Mouse (Mus musculus) stomach, embryonic 15.5 days (tissue): Measurements from ENCODE around the gene Zfp607b. TPM values are rescaled to one million over a fixed set of nuclear protein-coding genes. Genes with fewer than 3 reads are reported as not detected.

Source experiments
- ATAC-seq: fragments of 200-750 bp; cut with Nextera tagmentation; 2 replicates; pipeline ENCODE4 v1.8.0; 2017; ENCODE audit warnings: low read depth, moderate number of reproducible peaks, moderate TSS enrichment; ENCODE audit not compliant: insufficient read depth, low FRiP score
- H3K27ac ChIP-seq: fragments of 300-500 bp; sonication (generic); 2 replicates; pipeline ENCODE4 v1.5.1; 2015; ENCODE audit warnings: mild to moderate bottlenecking, inconsistent platforms
- H3K27me3 ChIP-seq: fragments of 300-500 bp; sonication (generic); replicated peaks from 2 replicates; pipeline ENCODE4 v1.6.1; 2015; ENCODE audit warnings: inconsistent platforms
- H3K36me3 ChIP-seq: fragments of 300-500 bp; sonication (generic); 2 replicates; pipeline ENCODE4 v1.6.1; 2015; ENCODE audit warnings: inconsistent platforms
- H3K4me1 ChIP-seq: fragments of 300-500 bp; sonication (generic); 2 replicates; pipeline ENCODE4 v1.6.1; 2015; ENCODE audit warnings: inconsistent platforms
- H3K4me2 ChIP-seq: fragments of 300-500 bp; sonication (generic); 2 replicates; pipeline ENCODE4 v1.6.1; 2015; ENCODE audit warnings: mild to moderate bottlenecking, inconsistent platforms
- H3K4me3 ChIP-seq: fragments of 300-500 bp; sonication (generic); replicated peaks from 2 replicates; pipeline ENCODE4 v1.5.1; 2015; ENCODE audit warnings: inconsistent platforms
- H3K9ac ChIP-seq: fragments of 300-500 bp; sonication (generic); 2 replicates; pipeline ENCODE4 v1.6.1; 2015; ENCODE audit warnings: inconsistent platforms
- H3K9me3 ChIP-seq: fragments of 300-500 bp; sonication (generic); 2 replicates; pipeline ENCODE4 v1.6.1; 2016; ENCODE audit warnings: inconsistent platforms
- WGBS: fragments of 180-500 bp; shearing (Covaris S2); methylation state at CpG from one replicate; pipeline ENCODE4 v1.1.7; 2015; 5-methylcytosine and 5-hydroxymethylcytosine counted together
- polyA plus RNA-seq: library from polyadenylated mRNA; unstranded; fragments of >200 nt; fragmentation: Nextera tagmentation; extraction: Ambion mirVana; gene quantifications from 2 replicates; pipeline ENCODE4 v1.2.1, GENCODE M21; 2015

The Zfp607b gene
- polyA plus RNA-seq, 1 experiment from 2014 or later, result 4.2 TPM

DNA sequence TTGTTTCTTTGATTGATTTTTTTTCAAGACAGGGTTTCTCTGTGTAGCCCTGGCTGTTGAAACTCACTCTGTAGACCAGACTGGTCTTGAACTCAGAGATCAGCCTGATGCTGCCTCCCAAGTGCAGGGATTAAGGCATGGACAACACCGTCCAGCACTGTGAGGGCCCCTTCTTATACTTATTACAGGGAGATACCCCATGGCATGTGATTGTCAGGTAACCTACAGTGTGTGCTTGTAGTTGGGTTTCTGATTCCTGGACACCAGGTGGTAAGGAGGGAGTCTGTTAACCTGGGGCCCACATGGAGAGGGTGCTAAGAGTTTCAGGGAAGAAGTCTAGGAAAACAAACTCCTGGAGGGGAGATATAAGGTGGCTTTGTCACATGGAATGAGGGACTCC, 2.1 kb upstream of the Zfp607b start:
- WGBS, result 83% methylated on average over 1 of the region's 1 CpGs
- Histone ChIP-seq H3K36me3 (no peaks in the 10 kb centered on the region), H3K4me3 (no peak overlapping the region), H3K4me2 (no peak overlapping the region), H3K9ac (no peak overlapping the region), H3K4me1 (peaks cover 4% of the 10 kb centered on the region; the same call in 1 of the 2 replicates), H3K27ac (no peak overlapping the region), H3K9me3 (no peaks in the 10 kb centered on the region), H3K27me3 (no peaks in the 10 kb centered on the region)
- ATAC-seq, result no peak

DNA sequence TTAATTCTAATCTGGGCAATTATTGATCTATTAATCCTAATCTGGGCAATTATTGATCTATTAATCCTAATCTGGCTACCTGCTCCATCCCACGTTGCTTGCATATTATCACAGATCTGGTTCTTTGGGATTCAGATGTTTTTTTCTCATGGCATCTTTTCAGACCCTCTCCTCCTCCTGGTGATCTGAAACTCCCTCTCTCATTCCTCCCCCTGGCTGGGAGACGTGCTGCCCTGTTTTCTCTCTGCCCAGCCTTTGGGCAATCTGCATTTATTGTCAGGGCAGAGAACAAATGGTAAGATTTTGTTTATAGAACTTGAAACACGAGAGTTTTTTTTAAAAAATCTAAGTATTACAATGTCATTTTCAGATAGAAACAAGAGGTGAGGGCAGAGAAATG, 1.3 kb upstream of the Zfp607b start:
- Histone ChIP-seq H3K36me3 (no peaks in the 10 kb centered on the region), H3K4me1 (peaks cover 4% of the 10 kb centered on the region; the same call in 1 of the 2 replicates), H3K27me3 (no peaks in the 10 kb centered on the region), H3K27ac (no peak overlapping the region), H3K4me2 (peak overlapping the region; percentile 75), H3K4me3 (no peak overlapping the region), H3K9ac (no peak overlapping the region), H3K9me3 (no peaks in the 10 kb centered on the region)
- ATAC-seq, result no peak
- 60% methylated on average over 3 of the region's 3 CpGs for WGBS

DNA sequence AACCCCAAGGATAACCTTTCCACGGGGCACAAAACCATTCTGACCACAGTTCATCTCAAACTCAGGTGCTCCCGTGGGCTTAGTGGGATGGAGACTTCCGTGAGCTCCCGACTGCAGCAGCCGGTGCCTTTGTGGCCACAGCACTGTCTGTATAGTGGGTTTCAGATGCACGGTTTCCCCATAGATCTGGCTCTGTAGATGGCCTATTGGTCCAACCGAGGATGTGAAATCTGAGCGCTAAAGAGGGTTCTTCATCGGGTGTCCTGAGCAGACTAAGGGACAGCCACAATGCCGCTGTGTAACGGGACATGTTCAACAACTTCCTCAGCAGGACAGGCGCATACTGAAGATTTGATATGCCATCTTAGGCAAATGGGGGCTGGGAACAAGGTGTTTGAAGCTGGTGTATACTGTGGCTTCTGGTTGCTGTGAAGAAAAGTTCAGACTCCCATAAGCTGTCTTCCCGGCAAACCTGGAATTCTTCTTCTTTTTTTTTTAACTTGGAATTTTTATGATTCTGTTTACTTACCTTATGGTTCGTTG, 823 bp upstream of the Zfp607b start:
- H3K27ac ChIP-seq, result peak overlapping the region; percentile 81
- no peak for ATAC-seq
- 39% methylated on average over 14 of the region's 14 CpGs for WGBS
- peak overlapping the region; percentile 75 for H3K4me2 ChIP-seq
- peak overlapping the region; percentile 50 for H3K4me3 ChIP-seq
- no peaks in the 10 kb centered on the region for H3K36me3 ChIP-seq
- H3K9ac ChIP-seq, result peak overlapping the region; percentile 48; the same call in 1 of the 2 replicates
- H3K4me1 ChIP-seq, result peaks cover 4% of the 10 kb centered on the region; the same call in 1 of the 2 replicates
- H3K9me3 ChIP-seq, result no peaks in the 10 kb centered on the region
- H3K27me3 ChIP-seq, result no peaks in the 10 kb centered on the region

DNA sequence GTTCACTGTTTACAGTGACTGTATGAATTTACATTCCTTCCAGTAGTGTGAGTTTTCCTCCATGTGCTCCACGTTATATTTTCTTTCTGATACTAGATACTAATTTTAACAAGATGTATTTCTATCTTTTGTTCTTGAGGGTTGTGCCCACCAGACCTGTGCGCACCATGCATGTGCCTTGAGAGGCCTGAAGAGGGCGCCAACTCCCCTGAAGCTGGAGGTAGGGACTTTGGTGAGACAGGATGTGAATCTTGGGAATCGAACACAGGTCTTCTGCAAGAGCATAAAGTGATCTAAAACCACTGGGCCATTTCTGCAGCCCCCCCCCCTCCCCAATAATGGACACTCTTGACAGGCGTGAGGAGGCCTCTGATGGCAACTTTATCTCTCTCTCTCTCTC, 1.9 kb downstream of the Zfp607b start:
- Histone ChIP-seq H3K9ac (no peak overlapping the region), H3K4me1 (peaks cover 4% of the 10 kb centered on the region; the same call in 1 of the 2 replicates), H3K27me3 (no peaks in the 10 kb centered on the region), H3K27ac (no peak overlapping the region), H3K36me3 (no peaks in the 10 kb centered on the region), H3K9me3 (no peaks in the 10 kb centered on the region), H3K4me3 (no peak overlapping the region), H3K4me2 (no peak overlapping the region)
- WGBS, result 47% methylated on average over 5 of the region's 5 CpGs
- ATAC-seq, result no peak

DNA sequence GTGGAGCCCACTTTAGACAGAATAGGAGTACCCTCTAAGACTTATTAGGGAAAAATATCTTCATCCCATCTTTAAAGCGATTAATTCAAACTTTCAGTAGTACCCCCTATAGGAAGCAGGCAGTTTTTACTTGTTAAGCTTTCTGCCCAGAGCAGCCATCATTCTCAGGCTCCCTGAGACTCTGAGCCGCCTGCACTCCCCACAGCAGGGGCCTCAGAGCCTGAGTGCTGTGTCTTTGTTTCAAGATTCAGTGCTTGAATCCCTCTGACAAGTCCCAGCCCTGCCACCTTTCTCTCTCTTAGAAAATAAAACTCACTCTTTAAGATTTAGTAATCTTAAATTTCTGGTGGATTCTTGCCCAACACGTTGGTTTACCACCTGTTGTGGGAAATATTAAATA, 7.6 kb downstream of the Zfp607b start:
- Histone ChIP-seq H3K27me3 (no peaks in the 10 kb centered on the region), H3K9me3 (no peaks in the 10 kb centered on the region), H3K9ac (no peak overlapping the region), H3K4me1 (no peaks in the 10 kb centered on the region), H3K36me3 (no peaks in the 10 kb centered on the region), H3K4me3 (no peak overlapping the region), H3K27ac (no peak overlapping the region), H3K4me2 (no peak overlapping the region)
- no peak for ATAC-seq
- 57% methylated on average over 3 of the region's 3 CpGs for WGBS

DNA sequence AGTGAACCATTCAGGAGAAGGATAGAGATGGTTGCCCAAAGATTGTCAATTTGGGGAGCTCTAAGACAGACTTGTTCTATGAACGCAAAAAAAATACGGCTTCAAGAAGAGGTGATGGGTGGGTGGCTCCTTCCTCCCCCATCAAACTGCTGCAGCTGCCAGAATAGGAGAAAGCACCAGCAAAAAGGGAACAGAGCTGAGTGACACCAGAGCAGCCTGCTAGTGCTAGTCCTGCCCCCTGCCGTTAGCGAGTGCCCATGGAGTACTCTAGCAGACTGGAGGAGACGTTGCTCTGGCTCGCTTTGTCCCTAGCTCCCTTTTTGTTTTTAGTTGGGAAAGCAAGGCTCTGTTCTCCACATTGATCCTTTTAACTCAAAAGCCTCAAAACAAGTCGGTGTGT, 21.3 kb downstream of the Zfp607b start:
- H3K9ac ChIP-seq, result no peak overlapping the region
- no peak overlapping the region for H3K4me3 ChIP-seq
- no peaks in the 10 kb centered on the region; the same call in 1 of the 2 replicates for H3K9me3 ChIP-seq
- no peaks in the 10 kb centered on the region for H3K27me3 ChIP-seq
- WGBS, result 84% methylated on average over 7 of the region's 7 CpGs
- H3K27ac ChIP-seq, result no peak overlapping the region
- H3K4me2 ChIP-seq, result no peak overlapping the region
- no peaks in the 10 kb centered on the region for H3K36me3 ChIP-seq
- ATAC-seq, result no peak
- no peaks in the 10 kb centered on the region for H3K4me1 ChIP-seq

DNA sequence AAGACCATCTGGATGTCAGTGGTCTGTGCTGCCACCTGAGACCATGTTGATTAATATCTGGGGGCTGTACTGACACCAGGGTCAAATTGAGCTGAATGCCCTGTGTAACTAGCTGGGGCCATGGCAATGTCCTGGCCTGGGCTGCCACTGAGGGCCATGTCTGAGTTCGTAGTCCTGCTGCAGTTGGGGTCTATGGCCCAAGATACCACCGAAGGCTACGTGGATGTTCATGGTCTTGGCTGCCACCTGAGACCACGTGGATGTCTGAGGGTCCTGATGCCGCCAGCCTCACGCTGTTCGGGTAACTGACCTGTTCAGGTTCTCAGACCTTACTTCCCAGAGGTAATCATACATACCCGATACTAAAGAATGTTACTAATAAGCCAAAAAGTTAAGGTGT, 32.8 kb downstream of the Zfp607b start:
- Histone ChIP-seq H3K9ac (no peak overlapping the region), H3K9me3 (no peaks in the 10 kb centered on the region), H3K4me3 (no peak overlapping the region), H3K27ac (no peak overlapping the region), H3K27me3 (no peaks in the 10 kb centered on the region), H3K36me3 (no peaks in the 10 kb centered on the region), H3K4me1 (no peaks in the 10 kb centered on the region), H3K4me2 (no peak overlapping the region)
- ATAC-seq, result no peak
- whole genome bisulfite sequencing, result 89% methylated on average over 8 of the region's 8 CpGs

DNA sequence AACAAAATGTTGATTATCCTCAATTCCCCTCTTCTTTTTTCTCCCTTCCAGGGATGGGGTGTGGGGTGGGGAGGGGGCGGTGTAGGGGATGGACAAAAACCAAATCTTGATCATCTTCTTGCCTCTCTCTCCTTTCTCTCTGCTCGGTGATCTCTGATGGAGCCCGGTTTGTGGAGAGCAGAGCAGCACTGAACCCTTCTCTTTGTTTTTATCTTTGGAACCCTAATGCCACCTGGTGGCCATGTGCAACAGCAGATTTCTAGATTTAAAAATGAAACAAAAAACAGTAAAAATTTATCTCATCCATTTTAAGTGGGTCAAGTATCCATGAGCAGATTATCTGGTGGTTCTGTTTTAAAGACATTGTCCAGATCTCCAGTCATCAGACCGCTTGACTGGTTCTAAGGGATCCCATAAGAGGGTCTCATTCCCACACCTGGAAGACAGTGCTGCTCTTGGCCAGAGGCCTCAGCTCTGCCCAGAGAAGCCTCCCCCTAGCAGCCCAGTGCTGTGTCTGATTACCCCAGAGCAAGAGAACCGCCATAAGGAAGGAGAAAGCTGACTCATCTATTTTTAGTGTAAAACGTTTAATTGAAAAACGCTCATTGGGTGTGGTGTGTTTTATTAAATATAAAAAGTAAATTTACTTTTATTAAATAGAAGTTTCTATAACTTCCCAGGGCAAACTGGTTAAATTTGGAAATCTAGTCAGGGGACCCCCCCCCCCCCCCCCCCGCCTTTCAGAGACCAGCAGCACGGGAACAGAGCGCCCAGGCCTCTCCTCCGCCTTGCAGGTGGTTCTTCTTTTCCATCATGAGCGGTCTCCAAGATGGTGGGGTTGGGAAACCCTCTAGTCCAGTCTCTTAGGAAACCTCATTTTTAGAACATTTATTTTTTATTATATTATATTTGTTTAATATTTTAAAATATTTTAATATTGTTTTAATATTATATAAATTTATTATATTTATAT, 36.7 kb downstream of the Zfp607b start:
- Histone ChIP-seq H3K27ac (no peak overlapping the region), H3K4me2 (no peak overlapping the region), H3K36me3 (no peaks in the 10 kb centered on the region), H3K27me3 (no peaks in the 10 kb centered on the region), H3K4me3 (no peak overlapping the region), H3K9ac (no peak overlapping the region), H3K9me3 (no peaks in the 10 kb centered on the region), H3K4me1 (no peaks in the 10 kb centered on the region)
- no peak for ATAC-seq
- WGBS, result 38% methylated on average over 12 of the region's 12 CpGs

DNA sequence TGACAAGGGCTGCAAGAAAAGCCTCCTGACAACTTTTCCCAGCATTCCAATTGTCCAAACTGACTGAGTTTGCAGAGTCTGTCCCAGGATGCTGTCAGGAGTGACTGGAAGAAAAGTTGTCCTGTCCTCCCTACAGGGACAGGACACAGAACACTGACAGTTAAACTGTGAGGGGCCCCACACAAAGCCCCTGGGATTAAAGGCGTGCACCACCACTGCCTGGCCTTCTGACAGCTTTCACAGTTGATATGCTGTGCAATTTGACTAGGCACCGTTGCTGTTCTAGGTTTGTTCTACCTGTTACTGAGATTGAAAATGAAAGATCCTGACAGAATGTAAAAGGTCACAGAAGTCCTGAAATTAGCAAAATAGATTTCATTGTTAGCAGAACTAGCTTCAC, 38.3 kb downstream of the Zfp607b start:
- 55% methylated on average over 2 of the region's 2 CpGs for WGBS
- H3K27ac ChIP-seq, result no peak overlapping the region
- H3K4me2 ChIP-seq, result no peak overlapping the region
- H3K9me3 ChIP-seq, result no peaks in the 10 kb centered on the region
- ATAC-seq, result no peak
- H3K36me3 ChIP-seq, result no peaks in the 10 kb centered on the region
- no peak overlapping the region for H3K9ac ChIP-seq
- 0 out of 2 replicates have a peak, but pooled peaks cover 1% of the 10 kb centered on the region for H3K4me1 ChIP-seq
- H3K4me3 ChIP-seq, result no peak overlapping the region
- no peaks in the 10 kb centered on the region for H3K27me3 ChIP-seq

DNA sequence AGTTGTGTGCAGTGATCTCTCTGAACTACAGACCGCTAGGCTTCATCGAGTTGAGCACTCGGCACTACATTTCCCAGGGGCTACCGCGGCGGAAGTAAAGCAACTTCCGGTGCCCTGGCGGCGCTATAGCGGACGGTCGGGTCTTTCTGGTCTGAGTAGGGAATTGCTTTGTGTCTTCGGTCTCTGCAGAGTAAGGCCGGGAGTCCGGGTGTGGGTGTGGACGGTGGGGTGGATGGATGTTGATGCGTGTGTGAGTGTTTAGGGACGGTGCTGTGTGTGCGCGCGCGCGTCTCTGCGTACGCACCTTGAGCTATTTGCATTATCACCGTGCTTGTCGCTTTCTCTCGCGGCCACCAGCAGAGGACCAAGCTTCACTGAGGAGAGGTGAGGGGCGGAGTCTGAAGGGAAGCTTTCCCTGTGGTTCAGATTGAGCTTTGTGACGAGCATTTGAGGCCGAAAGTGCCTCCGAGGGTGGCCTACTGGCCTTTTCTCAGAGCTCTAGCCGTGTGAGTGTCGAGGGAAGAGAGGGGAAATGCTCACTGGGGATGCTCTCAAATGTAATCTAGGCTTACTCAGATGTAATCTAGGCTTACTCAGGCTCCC, 42.2 kb downstream of the Zfp607b start, which contains the start of gene Zfp60:
Gene Zfp60 (plus strand): TSS at position 109 of the 603 bp plus-strand sequence.
- no peaks in the 10 kb centered on the region for H3K9me3 ChIP-seq
- no peaks in the 10 kb centered on the region for H3K27me3 ChIP-seq
- no peaks in the 10 kb centered on the region for H3K36me3 ChIP-seq
- H3K27ac ChIP-seq, result peak within 1 kb of the TSS; percentile 97
- peak; percentile 93 for ATAC-seq
- under 1% methylated on average over 35 of the region's 35 CpGs for WGBS
- H3K9ac ChIP-seq, result peak within 1 kb of the TSS; percentile 81
- 0 out of 2 replicates have a peak, but pooled peaks cover 2% of the 10 kb centered on the region for H3K4me1 ChIP-seq
- peak within 1 kb of the TSS; percentile 83 for H3K4me3 ChIP-seq
- peak within 1 kb of the TSS; percentile 54 for H3K4me2 ChIP-seq

DNA sequence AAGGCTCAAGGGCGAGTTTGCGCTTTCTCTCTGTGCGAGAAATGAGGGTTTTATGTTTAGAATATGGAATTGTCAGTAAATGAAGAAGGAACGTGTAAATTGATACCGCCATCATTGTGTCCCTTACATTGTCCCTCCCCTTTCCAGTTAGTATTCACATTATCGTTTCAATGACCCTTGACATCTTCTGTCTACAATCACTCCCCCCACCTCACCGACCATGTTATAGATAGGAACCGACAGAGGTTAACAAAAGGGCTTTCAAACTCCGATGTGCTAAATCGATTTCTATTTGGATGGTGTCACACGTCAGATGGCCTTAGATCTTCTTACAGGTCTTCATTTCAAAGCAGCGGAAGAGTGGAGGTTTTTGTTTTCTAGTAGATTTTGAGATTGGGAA, 42.8 kb downstream of the Zfp607b start:
- H3K36me3 ChIP-seq, result no peaks in the 10 kb centered on the region
- no peaks in the 10 kb centered on the region for H3K9me3 ChIP-seq
- H3K4me2 ChIP-seq, result peak overlapping the region; percentile 54
- peak overlapping the region; percentile 83 for H3K4me3 ChIP-seq
- H3K27me3 ChIP-seq, result no peaks in the 10 kb centered on the region
- peak overlapping the region; percentile 81; the same call in 1 of the 2 replicates for H3K9ac ChIP-seq
- WGBS, result 5% methylated on average over 12 of the region's 12 CpGs
- no peak for ATAC-seq
- 0 out of 2 replicates have a peak, but pooled peaks cover 2% of the 10 kb centered on the region for H3K4me1 ChIP-seq
- H3K27ac ChIP-seq, result peak overlapping the region; percentile 97

DNA sequence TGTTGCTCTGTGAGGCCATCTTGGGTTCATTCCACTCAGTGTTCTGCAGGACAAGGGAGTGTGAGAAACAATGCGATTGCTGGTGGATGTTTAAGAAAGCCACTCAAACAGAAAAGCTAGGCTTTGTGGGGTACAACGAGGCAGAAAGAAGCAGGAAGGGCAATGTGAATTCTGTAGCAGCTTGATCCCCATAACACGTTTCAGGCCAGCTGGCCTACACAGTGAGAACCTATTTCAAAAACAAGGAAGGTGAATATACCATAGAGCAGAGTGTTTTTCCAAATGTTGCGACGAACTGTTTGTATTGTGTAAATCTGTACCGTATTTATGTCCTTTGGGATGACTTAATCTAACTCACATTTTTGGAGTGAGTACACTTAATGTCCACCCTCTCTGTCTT, 43.4 kb downstream of the Zfp607b start:
- WGBS, result 80% methylated on average over 6 of the region's 6 CpGs
- Histone ChIP-seq H3K27me3 (no peaks in the 10 kb centered on the region), H3K9me3 (no peaks in the 10 kb centered on the region), H3K9ac (no peak overlapping the region), H3K27ac (peak overlapping the region; percentile 97; the same call in 1 of the 2 replicates), H3K4me1 (0 out of 2 replicates have a peak, but pooled peaks cover 2% of the 10 kb centered on the region), H3K36me3 (no peaks in the 10 kb centered on the region), H3K4me3 (peak overlapping the region; percentile 83), H3K4me2 (peak overlapping the region; percentile 54)
- ATAC-seq, result no peak
